Mouse (Mus musculus) megakaryocyte-erythroid progenitor cell, adult 5 weeks (primary cell): ENCODE results near the gene Olfr1090. TPM values are rescaled to one million over a fixed set of nuclear protein-coding genes. Genes with fewer than 3 reads are reported as not detected.

Experiments used
- polyA plus RNA-seq: library from polyadenylated mRNA; stranded (reverse); fragments of >175 nt; gene quantifications from 2 replicates; pipeline ENCODE4 v1.2.3, GENCODE M21; 2012

Gene Olfr1090
- not detected in 2 replicates for polyA plus RNA-seq

DNA sequence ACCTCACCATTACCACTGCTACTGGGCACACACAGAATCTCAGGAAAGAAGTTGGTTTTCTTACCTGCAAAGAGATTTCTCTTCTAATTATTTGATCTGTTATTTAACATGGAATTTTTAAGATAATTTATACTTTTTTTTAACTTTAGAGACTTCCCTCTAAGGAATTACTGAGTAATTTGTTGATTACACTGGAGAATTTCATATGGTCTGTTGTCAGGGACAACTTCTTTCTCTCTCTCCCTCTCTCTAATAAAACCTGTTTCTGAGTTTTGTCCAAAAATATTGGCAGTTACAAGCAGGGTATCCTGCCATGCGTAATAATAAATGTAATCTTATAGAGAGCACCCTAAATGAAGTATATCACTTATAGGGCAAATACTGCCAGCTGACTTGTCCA, at the start of gene Olfr1090:
Gene Olfr1090, minus strand, starts transcription at position 101 of the 400 bp plus-strand sequence.

DNA sequence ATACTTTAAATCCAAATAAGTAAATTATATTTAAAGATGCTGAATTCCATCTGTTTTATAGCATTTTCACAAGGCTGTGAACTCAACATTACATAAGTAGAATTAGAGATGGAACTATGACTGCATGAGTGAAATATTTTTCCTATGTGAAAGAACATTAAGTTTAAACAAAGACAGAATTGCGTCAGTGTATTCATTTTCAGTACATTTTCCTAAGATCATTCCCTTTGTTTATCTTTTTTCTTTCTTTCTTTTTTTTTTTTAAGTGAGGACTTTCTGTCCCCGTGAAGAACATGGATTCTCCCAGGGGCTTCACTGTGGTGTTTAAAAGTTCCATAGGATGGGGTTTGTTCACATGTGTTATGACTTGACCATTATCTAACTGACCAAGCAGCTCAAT, 23.4 kb upstream of the Olfr1090 start, which contains the start of gene Olfr1093:
Gene Olfr1093, plus strand, starts transcription at position 301 of the 400 bp plus-strand sequence.

DNA sequence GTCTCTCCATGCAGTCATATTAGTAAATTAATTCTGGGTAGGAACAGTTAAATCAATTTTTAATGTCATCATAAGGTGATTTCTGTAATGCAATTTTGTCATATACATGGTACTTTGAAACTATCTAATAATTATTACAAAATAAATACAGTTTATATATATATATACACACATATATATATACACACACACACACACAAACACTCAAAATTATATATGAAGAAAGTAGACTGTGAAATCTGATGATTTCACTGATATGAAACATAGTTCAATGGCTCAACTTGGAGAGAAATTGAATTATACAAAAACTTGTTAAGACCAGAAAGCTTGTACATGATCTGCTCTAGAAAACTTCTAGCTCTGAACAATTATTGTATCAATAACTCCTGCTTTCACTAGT, 25.2 kb downstream of the Olfr1090 start, which contains the start of gene Olfr1089:
Gene Olfr1089, minus strand, starts transcription at position 101 of the 400 bp plus-strand sequence.

Other genes with a start within 250 kb of the Olfr1090 start
- gene Olfr1079, start 216.5 kb downstream of the Olfr1090 start, polyA plus RNA-seq, result not detected in 2 replicates
- not detected in 2 replicates for gene Olfr1080, start 200.8 kb downstream of the Olfr1090 start, polyA plus RNA-seq
- gene Olfr1082, start 160.0 kb downstream of the Olfr1090 start, polyA plus RNA-seq, result not detected in 2 replicates
- not detected in 2 replicates for gene Olfr1084, start 119.3 kb downstream of the Olfr1090 start, polyA plus RNA-seq
- not detected in 2 replicates for gene Olfr1085, start 97.0 kb downstream of the Olfr1090 start, polyA plus RNA-seq
- not detected in 2 replicates for gene Olfr1086, start 78.9 kb downstream of the Olfr1090 start, polyA plus RNA-seq
- gene Olfr1087, start 60.6 kb downstream of the Olfr1090 start, polyA plus RNA-seq, result not detected in 2 replicates
- not detected in 2 replicates for gene Olfr1089, start 25.3 kb downstream of the Olfr1090 start, polyA plus RNA-seq
- not detected in 2 replicates for gene Olfr1093, start 23.5 kb upstream of the Olfr1090 start, polyA plus RNA-seq
- not detected in 2 replicates for gene Olfr141, start 51.0 kb upstream of the Olfr1090 start, polyA plus RNA-seq
- gene Olfr1094, start 65.7 kb upstream of the Olfr1090 start, polyA plus RNA-seq, result not detected in 2 replicates
- gene Olfr1095, start 92.7 kb upstream of the Olfr1090 start, polyA plus RNA-seq, result not detected in 2 replicates
- gene Gm13723, start 115.8 kb upstream of the Olfr1090 start, polyA plus RNA-seq, result not detected in 2 replicates
- gene Olfr1097, start 133.2 kb upstream of the Olfr1090 start, polyA plus RNA-seq, result not detected in 2 replicates
- not detected in 2 replicates for gene Olfr1098, start 165.6 kb upstream of the Olfr1090 start, polyA plus RNA-seq
- not detected in 2 replicates for gene Olfr1099, start 201.7 kb upstream of the Olfr1090 start, polyA plus RNA-seq
- not detected in 2 replicates for gene Olfr1100, start 221.0 kb upstream of the Olfr1090 start, polyA plus RNA-seq
- gene Olfr1101, start 232.2 kb upstream of the Olfr1090 start, polyA plus RNA-seq, result not detected in 2 replicates
- not detected in 2 replicates for gene Olfr1102, start 239.4 kb upstream of the Olfr1090 start, polyA plus RNA-seq